In genomic region chr4:101664160-101664750, GRCm38 (mm10) we compare ENCODE assay signal across 9 mouse cellular contexts. TPM values are rescaled to one million over a fixed set of nuclear protein-coding genes. Genes with fewer than 3 reads are reported as not detected.
DNase-seq lines count a peak whose midpoint lies in the region; ATAC-seq and TF ChIP-seq lines count a peak whose summit lies in the region.
"Had no signal": no experiment of that assay in that cellular context is flagged by ENCODE, and none has a peak within 500 bp of the region (broad histone marks: within the 10 kb centered on the region; RNA-seq: fewer than 3 reads in every experiment).

No protein-coding gene starts in this region.

- peak; percentile 45 for DNase-seq in 416B (ENCODE audit: low read depth)
- peak; percentile 52 for DNase-seq in ES-E14 (ENCODE audit: low read depth, low spot score)
- peak; percentile 16 for DNase-seq in cerebellum, adult 11-12 months
- peak; percentile 39 for DNase-seq in mesoderm, embryonic 11.5 days (ENCODE audit: low read depth, low spot score)
- DNase-seq in ovary, postnatal 14 days (ENCODE audit: low spot score), result no peak

- H3K36me3 ChIP-seq in intestine, postnatal 0 days (ENCODE audit: control insufficient read depth, insufficient read depth), result peaks cover 31% of the 10 kb centered on the region
- H3K36me3 ChIP-seq in intestine, embryonic 15.5 days, result peaks cover 11% of the 10 kb centered on the region; the same call in 1 of the 2 replicates
- no peaks in the 10 kb centered on the region for H3K36me3 ChIP-seq in ES-E14 (ENCODE audit: control insufficient read depth, insufficient read depth, low read length, poor library complexity, severe bottlenecking)

- in situ Hi-C loops in ES-E14 (cut with MboI; ENCODE audit: low sequenced_read_pairs in 2 of 2, unreplicated experiment in 2 of 2), result loop anchor here in 1 of 2 experiments (10.0 kb wide), 1 partner anchor 341 kb away; no protein-coding TSS in a partner anchor

- no peak overlapping the region for H3K27ac ChIP-seq in intestine, postnatal 0 days (ENCODE audit: low read depth, low read length)
- no peak overlapping the region for H3K27ac ChIP-seq in intestine, embryonic 15.5 days
- no peak overlapping the region for H3K27ac ChIP-seq in ES-E14 (ENCODE audit: insufficient read depth, low read depth, low read length, poor library complexity, severe bottlenecking)
- H3K27ac ChIP-seq: embryonic facial prominence, embryonic 15.5 days had no signal

- no peaks in the 10 kb centered on the region for H3K9me3 ChIP-seq in intestine, postnatal 0 days (ENCODE audit: control insufficient read depth)
- no peaks in the 10 kb centered on the region for H3K9me3 ChIP-seq in intestine, embryonic 15.5 days
- no peaks in the 10 kb centered on the region for H3K9me3 ChIP-seq in ES-E14 (ENCODE audit: control insufficient read depth, insufficient read depth, low read depth, low read length)
- H3K9me3 ChIP-seq: embryonic facial prominence, embryonic 15.5 days had no signal

- no peak overlapping the region for H3K9ac ChIP-seq in intestine, postnatal 0 days (ENCODE audit: low read depth, low read length)
- no peak overlapping the region for H3K9ac ChIP-seq in intestine, embryonic 15.5 days
- H3K9ac ChIP-seq in ES-E14 (ENCODE audit: insufficient read depth, low read depth, low read length, poor library complexity, severe bottlenecking), result no peak overlapping the region
- H3K9ac ChIP-seq: embryonic facial prominence, embryonic 15.5 days had no signal

- H3K4me3 ChIP-seq in intestine, postnatal 0 days (ENCODE audit: low read depth, low read length), result no peak overlapping the region
- no peak overlapping the region for H3K4me3 ChIP-seq in intestine, embryonic 15.5 days (replicated peaks)
- no peak overlapping the region for H3K4me3 ChIP-seq in ES-E14 (ENCODE audit: insufficient read depth in 1 of 2, low read depth in 1 of 2, low read length in 2 of 2, poor library complexity in 1 of 2, severe bottlenecking in 1 of 2)
- H3K4me3 ChIP-seq: embryonic facial prominence, embryonic 15.5 days had no signal

- ATAC-seq in intestine, postnatal 0 days, result no peak
- ATAC-seq in intestine, embryonic 15.5 days, result no peak
- ATAC-seq in granulocyte monocyte progenitor cell, adult 5-6 weeks (replicated peaks; ENCODE audit: poor library complexity, severe bottlenecking), result peak; percentile 59

- no peaks in the 10 kb centered on the region for H3K4me1 ChIP-seq in intestine, postnatal 0 days (replicated peaks; ENCODE audit: control insufficient read depth, insufficient read depth, low read length)
- H3K4me1 ChIP-seq in intestine, embryonic 15.5 days (replicated peaks), result no peaks in the 10 kb centered on the region
- H3K4me1 ChIP-seq in ES-E14 (ENCODE audit: control insufficient read depth in 2 of 2, insufficient read depth in 2 of 2, low read length in 2 of 2, poor library complexity in 1 of 2), result peaks cover 0 to 2% of the 10 kb centered on the region in 2 experiments; a peak in 1 of 4 replicates
- H3K4me1 ChIP-seq: embryonic facial prominence, embryonic 15.5 days had no signal

- TF ChIP-seq CTCF in intestine, postnatal 0 days (IDR thresholded peaks at IDR 0.05; ENCODE audit: low read depth), result peak; percentile 76

- no peaks in the 10 kb centered on the region for H3K27me3 ChIP-seq in intestine, postnatal 0 days (replicated peaks; ENCODE audit: control insufficient read depth, insufficient read depth, low read length)
- no peaks in the 10 kb centered on the region for H3K27me3 ChIP-seq in intestine, embryonic 15.5 days (replicated peaks)
- H3K27me3 ChIP-seq: embryonic facial prominence, embryonic 15.5 days had no signal

- no peak overlapping the region for H3K4me2 ChIP-seq in intestine, postnatal 0 days (replicated peaks; ENCODE audit: low read depth)
- H3K4me2 ChIP-seq in intestine, embryonic 15.5 days (replicated peaks), result no peak overlapping the region
- H3K4me2 ChIP-seq: embryonic facial prominence, embryonic 15.5 days had no signal

- WGBS in intestine, postnatal 0 days, result 76% methylated on average over 9 of the region's 9 CpGs
- 72% methylated on average over 9 of the region's 9 CpGs for WGBS in intestine, embryonic 15.5 days

TF ChIP-seq in ES-E14, 5 proteins besides CTCF, POLR2A, EP300 and RAD21:
- TF ChIP-seq HCFC1 (IDR thresholded peaks at IDR 0.05; ENCODE audit: borderline replicate concordance, insufficient read depth, low read length), result no peak

RNA-seq across cellular contexts. Expression of gene Leprot, which starts 16.7 kb away (rescaled TPM):
- polyA plus RNA-seq in intestine, postnatal 0 days (2015; fragmentation: Nextera tagmentation; extraction: Ambion mirVana), result 130 and 137 TPM in 2 replicates
- polyA plus RNA-seq in intestine, embryonic 15.5 days (2015; fragmentation: Nextera tagmentation; extraction: Ambion mirVana), result 96.3 and 97.1 TPM in 2 replicates
- total RNA-seq in ES-E14 (2012; rRNA removed), result 81.6 and 111 TPM in 2 replicates
- total RNA-seq in granulocyte monocyte progenitor cell, adult 5-6 weeks (2014; fragmentation: Nextera tagmentation), result 31.4 and 46.0 TPM in 2 replicates
- total RNA-seq in granulocyte monocyte progenitor cell, adult 5-6 weeks (2017), result 45.3 and 45.7 TPM in 2 replicates

RNA-seq across cellular contexts. Expression of gene Lepr, which starts 52.9 kb away (rescaled TPM):
- polyA plus RNA-seq in intestine, postnatal 0 days (2015; fragmentation: Nextera tagmentation; extraction: Ambion mirVana), result 1.9 TPM in 2 replicates
- polyA plus RNA-seq in intestine, embryonic 15.5 days (2015; fragmentation: Nextera tagmentation; extraction: Ambion mirVana), result 1.0 and 1.3 TPM in 2 replicates
- 0.69 and 1.3 TPM in 2 replicates for total RNA-seq in ES-E14 (2012; rRNA removed)
- not detected in 2 replicates for total RNA-seq in granulocyte monocyte progenitor cell, adult 5-6 weeks (2014; fragmentation: Nextera tagmentation)
- total RNA-seq in granulocyte monocyte progenitor cell, adult 5-6 weeks (2017), result 0.17 TPM in 1 of 2 replicates, not detected in the other
